In the genomic region with DNA sequence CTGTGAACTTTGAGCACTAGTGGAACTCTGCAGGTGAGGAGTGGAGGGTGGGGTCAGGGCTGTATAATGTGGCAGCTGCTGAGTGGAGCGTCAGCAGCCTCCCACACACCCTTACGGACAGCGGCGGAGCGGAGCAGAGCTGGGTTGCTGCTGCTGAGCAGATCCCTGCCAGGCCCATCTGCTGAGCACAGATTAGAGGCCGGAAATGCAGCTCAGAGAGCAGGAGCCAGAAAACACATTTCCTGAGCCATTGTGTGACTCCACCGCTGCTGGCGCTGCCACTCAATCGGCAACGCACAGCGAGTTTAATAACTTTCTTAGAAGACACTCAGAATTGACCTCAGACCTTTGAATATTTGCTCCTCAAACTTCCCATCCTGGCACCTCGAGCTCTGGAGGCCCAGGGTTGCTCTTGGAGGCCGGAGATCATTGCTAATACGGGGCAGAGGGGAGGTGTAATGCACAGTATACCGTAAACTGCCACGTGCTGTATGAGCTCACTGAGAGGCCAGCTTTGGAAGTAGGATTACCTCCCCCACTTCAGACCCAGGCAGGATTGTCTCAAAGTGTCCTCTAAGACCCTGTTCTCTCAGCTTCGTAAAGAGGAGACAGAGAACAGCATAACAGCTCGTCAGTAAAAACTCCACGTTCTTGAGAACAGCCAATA, we compare ENCODE assay signal across 8 mouse cellular contexts.
A peak's percentile ranks its signal among the peaks of the same experiment; 100 is the strongest.
DNase-seq lines count a peak whose midpoint lies in the region; ATAC-seq lines count a peak whose summit lies in the region.

No protein-coding gene starts in this region.

- peak; percentile 43 for DNase-seq in hindbrain, embryonic 10.5 days (ENCODE audit: low spot score)
- DNase-seq in hindbrain, embryonic 11.5 days (ENCODE audit: low spot score): no peak
- DNase-seq in kidney, postnatal 10 days: peak; percentile 75
- peak; percentile 50 to 62 for DNase-seq in lung, adult 18-20 months
- DNase-seq in thymus, postnatal 14 days: peak; percentile 93

- no peak for ATAC-seq in hindbrain, embryonic 11.5 days (ENCODE audit: low FRiP score)
- no peak; the same call in 1 of the 2 replicates for ATAC-seq in embryonic facial prominence, embryonic 13.5 days (ENCODE audit: insufficient number of reproducible peaks, insufficient read depth, low FRiP score, low TSS enrichment, low read depth)
- ATAC-seq in heart, embryonic 15.5 days (replicated peaks; ENCODE audit: insufficient number of reproducible peaks, insufficient read depth, low FRiP score, low read depth): peak; percentile 84; the same call in 1 of the 2 replicates
- peak; percentile 71 for ATAC-seq in neural tube, embryonic 12.5 days (ENCODE audit: low FRiP score, low read depth)

- H3K9ac ChIP-seq in hindbrain, embryonic 11.5 days (ENCODE audit: low read depth, low read length): no peak overlapping the region
- H3K9ac ChIP-seq in embryonic facial prominence, embryonic 13.5 days: 0 out of 2 replicates have a peak overlapping the region, but pooled peaks have one; percentile 40
- no peak overlapping the region for H3K9ac ChIP-seq in heart, embryonic 15.5 days
- no peak overlapping the region for H3K9ac ChIP-seq in neural tube, embryonic 12.5 days

- peaks cover 6% of the 10 kb centered on the region; the same call in 1 of the 2 replicates for H3K36me3 ChIP-seq in hindbrain, embryonic 10.5 days
- no peaks in the 10 kb centered on the region for H3K36me3 ChIP-seq in hindbrain, embryonic 11.5 days (ENCODE audit: control insufficient read depth, insufficient read depth, low read length)
- H3K36me3 ChIP-seq in embryonic facial prominence, embryonic 13.5 days: peaks cover 7% of the 10 kb centered on the region; the same call in 1 of the 2 replicates
- no peaks in the 10 kb centered on the region for H3K36me3 ChIP-seq in heart, embryonic 15.5 days
- H3K36me3 ChIP-seq in neural tube, embryonic 12.5 days: no peaks in the 10 kb centered on the region

- no peak overlapping the region for H3K4me3 ChIP-seq in hindbrain, embryonic 10.5 days
- no peak overlapping the region for H3K4me3 ChIP-seq in hindbrain, embryonic 11.5 days (ENCODE audit: low read depth, low read length)
- no peak overlapping the region for H3K4me3 ChIP-seq in embryonic facial prominence, embryonic 13.5 days
- H3K4me3 ChIP-seq in heart, embryonic 15.5 days: no peak overlapping the region
- H3K4me3 ChIP-seq in neural tube, embryonic 12.5 days: no peak overlapping the region

- H3K9me3 ChIP-seq in hindbrain, embryonic 10.5 days: no peaks in the 10 kb centered on the region
- H3K9me3 ChIP-seq in hindbrain, embryonic 11.5 days (ENCODE audit: control insufficient read depth, low read length): no peaks in the 10 kb centered on the region
- H3K9me3 ChIP-seq in embryonic facial prominence, embryonic 13.5 days: no peaks in the 10 kb centered on the region
- H3K9me3 ChIP-seq in heart, embryonic 15.5 days (replicated peaks): no peaks in the 10 kb centered on the region
- H3K9me3 ChIP-seq in neural tube, embryonic 12.5 days: no peaks in the 10 kb centered on the region

- peak overlapping the region; percentile 47; the same call in 1 of the 2 replicates for H3K27ac ChIP-seq in hindbrain, embryonic 10.5 days
- no peak overlapping the region for H3K27ac ChIP-seq in hindbrain, embryonic 11.5 days (ENCODE audit: low read depth, low read length)
- peak overlapping the region; percentile 22; the same call in 1 of the 2 replicates for H3K27ac ChIP-seq in embryonic facial prominence, embryonic 13.5 days
- peak overlapping the region; percentile 82 for H3K27ac ChIP-seq in heart, embryonic 15.5 days
- 0 out of 2 replicates have a peak overlapping the region, but pooled peaks have one; percentile 13 for H3K27ac ChIP-seq in neural tube, embryonic 12.5 days

- no peaks in the 10 kb centered on the region for H3K27me3 ChIP-seq in hindbrain, embryonic 10.5 days (ENCODE audit: insufficient read depth, poor library complexity, severe bottlenecking)
- no peaks in the 10 kb centered on the region for H3K27me3 ChIP-seq in hindbrain, embryonic 11.5 days (ENCODE audit: control insufficient read depth, insufficient read depth, low read length)
- no peaks in the 10 kb centered on the region for H3K27me3 ChIP-seq in embryonic facial prominence, embryonic 13.5 days
- no peaks in the 10 kb centered on the region for H3K27me3 ChIP-seq in heart, embryonic 15.5 days
- no peaks in the 10 kb centered on the region for H3K27me3 ChIP-seq in neural tube, embryonic 12.5 days (replicated peaks)

- H3K4me2 ChIP-seq in hindbrain, embryonic 11.5 days (replicated peaks; ENCODE audit: low read depth, low read length): no peak overlapping the region
- no peak overlapping the region for H3K4me2 ChIP-seq in embryonic facial prominence, embryonic 13.5 days
- H3K4me2 ChIP-seq in heart, embryonic 15.5 days: peak overlapping the region; percentile 37
- no peak overlapping the region for H3K4me2 ChIP-seq in neural tube, embryonic 12.5 days (replicated peaks)

- H3K4me1 ChIP-seq in hindbrain, embryonic 10.5 days (replicated peaks): peaks cover 30% of the 10 kb centered on the region
- H3K4me1 ChIP-seq in hindbrain, embryonic 11.5 days (replicated peaks; ENCODE audit: control insufficient read depth, insufficient read depth, low read length): 0 out of 2 replicates have a peak, but pooled peaks cover 3% of the 10 kb centered on the region
- peaks cover 14% of the 10 kb centered on the region for H3K4me1 ChIP-seq in embryonic facial prominence, embryonic 13.5 days
- H3K4me1 ChIP-seq in heart, embryonic 15.5 days (replicated peaks): peaks cover 18% of the 10 kb centered on the region
- H3K4me1 ChIP-seq in neural tube, embryonic 12.5 days: peaks cover 13% of the 10 kb centered on the region; the same call in 1 of the 2 replicates

- WGBS in hindbrain, embryonic 10.5 days: 57% methylated on average over 19 of the region's 19 CpGs
- WGBS in hindbrain, embryonic 11.5 days: 59% methylated on average over 19 of the region's 19 CpGs
- WGBS in embryonic facial prominence, embryonic 13.5 days: 52% methylated on average over 19 of the region's 19 CpGs
- 21% methylated on average over 19 of the region's 19 CpGs for WGBS in heart, embryonic 15.5 days
- WGBS in neural tube, embryonic 12.5 days: 52% methylated on average over 19 of the region's 19 CpGs

Comparison
In these comparisons a context has a peak if more than half of its experiments do, and no peak if none do; other contexts are left out.
1. ATAC-seq: peak in heart, embryonic 15.5 days (single experiment) and neural tube, embryonic 12.5 days (single experiment); none in hindbrain, embryonic 11.5 days (single experiment) and embryonic facial prominence, embryonic 13.5 days (single experiment).